Mouse (Mus musculus): ENCODE data around the gene Trir.

GRCm38 (mm10) chr8:85025098-85025932 lies 1.3 kb upstream of the Trir start, which contains the start of gene Asna1:
- TF ChIP-seq POLR2AphosphoS2 (IDR thresholded peaks at IDR 0.05; ENCODE audit: insufficient read length, low read depth) (peak; percentile 49), POLR2A (IDR thresholded peaks at IDR 0.05; ENCODE audit: insufficient read length, low read depth) (peak; percentile 59), TCF12 (IDR thresholded peaks at IDR 0.05; ENCODE audit: insufficient read depth, poor library complexity, severe bottlenecking) (no peak), USF1 (IDR thresholded peaks at IDR 0.05; ENCODE audit: low read depth) (peak; percentile 90), MYOD1 (IDR thresholded peaks at IDR 0.05; ENCODE audit: control insufficient read depth in 1 of 3, insufficient read length in 2 of 3, low read depth in 2 of 3) (no peak), MAX (IDR thresholded peaks at IDR 0.05; ENCODE audit: low read depth) (no peak)

Measured in myocyte (in vitro differentiated cells).